In genomic region chr9:42349791-42350190, GRCm38 (mm10) we compare ENCODE assay signal across 26 mouse cellular contexts. TPM values are rescaled to one million over a fixed set of nuclear protein-coding genes. Genes with fewer than 3 reads are reported as not detected.
DNase-seq lines count a peak whose midpoint lies in the region; ATAC-seq and TF ChIP-seq lines count a peak whose summit lies in the region.
"Had no signal": no experiment of that assay in that cellular context is flagged by ENCODE, and none has a peak within 500 bp of the region (broad histone marks: within the 10 kb centered on the region; RNA-seq: fewer than 3 reads in every experiment).

No protein-coding gene starts in this region.

- H3K36me3 ChIP-seq in midbrain, embryonic 14.5 days (ENCODE audit: control insufficient read depth, insufficient read depth, low read length) = no peaks in the 10 kb centered on the region
- no peaks in the 10 kb centered on the region for H3K36me3 ChIP-seq in midbrain, embryonic 10.5 days
- H3K36me3 ChIP-seq: embryonic facial prominence, embryonic 13.5 days; forebrain, embryonic 10.5 days; G1E; heart, embryonic 12.5 days; kidney, embryonic 15.5 days; limb, embryonic 13.5 days; liver, embryonic 13.5 days had no signal

- no peak overlapping the region for H3K4me2 ChIP-seq in midbrain, embryonic 14.5 days (ENCODE audit: low read length)
- H3K4me2 ChIP-seq: embryonic facial prominence, embryonic 13.5 days; heart, embryonic 12.5 days; kidney, embryonic 15.5 days; limb, embryonic 13.5 days; liver, embryonic 13.5 days; lung, embryonic 14.5 days had no signal

- intact Hi-C loops in left cerebral cortex, postnatal 4 days (cut with DNase I) = no loop called here

- no peak for TF ChIP-seq CTCF in cerebellum, adult 2 months (IDR thresholded peaks at IDR 0.05; ENCODE audit: borderline replicate concordance, insufficient read depth, low read depth, low read length)

- no peaks in the 10 kb centered on the region for H3K9me3 ChIP-seq in midbrain, embryonic 14.5 days (ENCODE audit: control insufficient read depth, low read length)
- H3K9me3 ChIP-seq in midbrain, embryonic 10.5 days (replicated peaks) = no peaks in the 10 kb centered on the region
- H3K9me3 ChIP-seq: embryonic facial prominence, embryonic 13.5 days; forebrain, embryonic 10.5 days; G1E; heart, embryonic 12.5 days; kidney, embryonic 15.5 days; limb, embryonic 13.5 days; liver, embryonic 13.5 days had no signal

- no peaks in the 10 kb centered on the region for H3K27me3 ChIP-seq in cerebellum, adult 2 months (ENCODE audit: control insufficient read depth, insufficient read depth, low read length)
- no peaks in the 10 kb centered on the region for H3K27me3 ChIP-seq in midbrain, embryonic 14.5 days (ENCODE audit: control insufficient read depth, insufficient read depth, low read length)
- H3K27me3 ChIP-seq in midbrain, embryonic 10.5 days (ENCODE audit: low read depth, poor library complexity, severe bottlenecking) = no peaks in the 10 kb centered on the region
- H3K27me3 ChIP-seq: embryonic facial prominence, embryonic 13.5 days; heart, embryonic 12.5 days; kidney, embryonic 15.5 days; limb, embryonic 13.5 days had no signal

- H3K4me1 ChIP-seq in cerebellum, adult 2 months (ENCODE audit: control insufficient read depth, insufficient read depth, low read length) = no peaks in the 10 kb centered on the region
- H3K4me1 ChIP-seq in midbrain, embryonic 14.5 days (ENCODE audit: control insufficient read depth, insufficient read depth, low read length) = no peaks in the 10 kb centered on the region
- H3K4me1 ChIP-seq in midbrain, embryonic 10.5 days = peaks cover 6% of the 10 kb centered on the region; the same call in 1 of the 2 replicates
- H3K4me1 ChIP-seq: heart, embryonic 12.5 days had no signal

- WGBS in cerebellum, adult 2 months = 27% methylated on average over 7 of the region's 7 CpGs
- 27% methylated on average over 7 of the region's 7 CpGs for WGBS in midbrain, embryonic 14.5 days
- 81% methylated on average over 7 of the region's 7 CpGs for WGBS in midbrain, embryonic 10.5 days

- H3K4me3 ChIP-seq in cerebellum, adult 2 months (replicated peaks; ENCODE audit: insufficient read depth, low read depth, low read length) = no peak overlapping the region
- no peak overlapping the region for H3K4me3 ChIP-seq in midbrain, embryonic 14.5 days (replicated peaks; ENCODE audit: low read depth, low read length)
- no peak overlapping the region for H3K4me3 ChIP-seq in midbrain, embryonic 10.5 days
- H3K4me3 ChIP-seq: embryonic facial prominence, embryonic 13.5 days; forebrain, embryonic 10.5 days; heart, adult 2 months; heart, embryonic 12.5 days; kidney, embryonic 15.5 days; limb, embryonic 13.5 days; liver, embryonic 13.5 days had no signal

- no peak for TF ChIP-seq POLR2A in cerebellum, adult 2 months (IDR thresholded peaks at IDR 0.05; ENCODE audit: borderline replicate concordance, insufficient read depth, low read length)

- H3K9ac ChIP-seq in midbrain, embryonic 14.5 days (replicated peaks; ENCODE audit: low read length) = no peak overlapping the region
- H3K9ac ChIP-seq: embryonic facial prominence, embryonic 13.5 days; forebrain, postnatal 0 days; heart, embryonic 12.5 days; kidney, embryonic 15.5 days; limb, embryonic 13.5 days; liver, embryonic 13.5 days; lung, embryonic 14.5 days had no signal

- DNase-seq in cerebellum, postnatal 10 days = peak; percentile 43 to 52
- DNase-seq in cerebellum, adult 2 months = no peak
- peak; percentile 45 for DNase-seq in left cerebral cortex, postnatal 4 days
- no peak for DNase-seq in left cerebral cortex, adult 9 months (ENCODE audit: low spot score in 2 of 2)
- peak; percentile 62 for DNase-seq in midbrain, embryonic 14.5 days
- no peak for DNase-seq in midbrain, embryonic 10.5 days (ENCODE audit: low spot score)
- DNase-seq in retina, postnatal 1 day = peak; percentile 90
- DNase-seq in thymus, adult 18-20 months = no peak
- DNase-seq: adrenal gland, postnatal 10 days; cerebellum, adult 11 months; cerebellum, adult 9-11 months; forebrain, postnatal 0 days; heart, adult 2 months; kidney, adult 18-20 months; kidney, postnatal 25 days; liver, embryonic 13.5 days; lung, embryonic 14.5 days; lung, postnatal 14 days; thymus, postnatal 4 days had no signal

- no peak for ATAC-seq in midbrain, embryonic 14.5 days (ENCODE audit: low FRiP score, low TSS enrichment)
- ATAC-seq: forebrain, postnatal 0 days had no signal

- no peak overlapping the region for H3K27ac ChIP-seq in cerebellum, adult 2 months (ENCODE audit: insufficient read depth, low read length)
- no peak overlapping the region for H3K27ac ChIP-seq in midbrain, embryonic 14.5 days (replicated peaks; ENCODE audit: low read depth, low read length)
- no peak overlapping the region for H3K27ac ChIP-seq in midbrain, embryonic 10.5 days (replicated peaks)
- H3K27ac ChIP-seq: embryonic facial prominence, embryonic 13.5 days; forebrain, embryonic 10.5 days; heart, adult 2 months; kidney, embryonic 15.5 days; limb, embryonic 13.5 days; liver, embryonic 13.5 days had no signal

RNA-seq across cellular contexts. Expression of gene Tecta, which starts 49.9 kb away (rescaled TPM):
- 0.21 and 0.23 TPM in 2 replicates for polyA plus RNA-seq in cerebellum, adult 2 months (2012; rRNA removed)
- 1 to 10 TPM in 1 of 2 experiments, under 1 TPM in 1; 0.70 to 1.1 TPM for total RNA-seq in left cerebral cortex, postnatal 4 days (2021)
- 0.26 and 0.81 TPM in 2 replicates for polyA plus RNA-seq in midbrain, embryonic 14.5 days (2014; fragmentation: Nextera tagmentation; extraction: Ambion mirVana)
- 0.54 and 0.68 TPM in 2 replicates for polyA plus RNA-seq in midbrain, embryonic 10.5 days (2016; fragmentation: Nextera tagmentation; extraction: Ambion mirVana)
- total RNA-seq: neutrophil, adult 5-6 weeks had no signal
- polyA plus RNA-seq: G1E had no signal

Comparison
In these comparisons a context has a peak if more than half of its experiments do, and no peak if none do; other contexts are left out.
1. DNase-seq: peak in cerebellum, postnatal 10 days (2 of 2), left cerebral cortex, postnatal 4 days (single experiment), midbrain, embryonic 14.5 days (single experiment) and retina, postnatal 1 day (single experiment); none in cerebellum, adult 2 months (0 of 2), left cerebral cortex, adult 9 months (0 of 2), midbrain, embryonic 10.5 days (single experiment) and thymus, adult 18-20 months (0 of 2).